Mouse (Mus musculus): ENCODE measurements around the gene Celf2.

The Celf2 gene

GRCm38 (mm10) chr2:6896896-6897295, 612.5 kb downstream of the Celf2 start:
- no peak for DNase-seq

DNA sequence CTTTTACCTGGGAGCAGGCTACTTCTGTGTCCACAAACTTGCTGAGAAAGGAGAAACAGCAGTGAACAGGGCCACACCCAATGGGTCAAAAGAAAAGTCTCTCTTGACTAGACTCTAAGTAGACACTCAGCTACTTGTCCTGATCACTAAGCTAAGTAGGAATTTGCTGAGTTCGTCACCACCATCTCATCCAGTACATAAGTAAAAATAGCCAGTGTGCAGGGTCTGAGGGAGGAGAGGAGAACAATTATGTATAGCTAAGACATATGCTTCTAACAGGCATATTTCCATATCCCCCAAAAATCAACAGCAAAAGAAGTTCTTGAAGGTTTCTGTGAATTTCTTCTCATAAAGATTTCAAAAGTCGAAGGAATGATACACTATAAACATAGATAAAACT, 615.8 kb downstream of the Celf2 start:
- DNase-seq, result no peak

DNA sequence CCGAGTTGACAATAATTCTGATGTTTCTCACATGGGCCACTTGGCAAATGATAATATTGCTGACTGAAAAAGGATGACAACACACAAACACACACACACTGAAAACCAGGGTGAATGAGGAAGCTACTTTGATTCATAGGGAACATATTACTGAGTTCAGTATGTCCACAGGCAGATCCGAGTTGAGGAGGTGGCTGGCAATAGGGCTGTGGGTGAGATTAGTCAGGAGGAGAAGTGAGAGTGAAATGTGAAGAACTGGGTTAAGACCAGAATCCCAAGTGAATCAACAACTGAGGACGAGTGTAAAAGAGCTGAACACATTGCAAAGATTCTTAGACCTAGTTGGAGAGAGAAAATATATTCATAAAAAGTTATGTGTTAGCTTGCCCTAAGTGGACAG, 616.3 kb downstream of the Celf2 start:
- no peak for DNase-seq

DNA sequence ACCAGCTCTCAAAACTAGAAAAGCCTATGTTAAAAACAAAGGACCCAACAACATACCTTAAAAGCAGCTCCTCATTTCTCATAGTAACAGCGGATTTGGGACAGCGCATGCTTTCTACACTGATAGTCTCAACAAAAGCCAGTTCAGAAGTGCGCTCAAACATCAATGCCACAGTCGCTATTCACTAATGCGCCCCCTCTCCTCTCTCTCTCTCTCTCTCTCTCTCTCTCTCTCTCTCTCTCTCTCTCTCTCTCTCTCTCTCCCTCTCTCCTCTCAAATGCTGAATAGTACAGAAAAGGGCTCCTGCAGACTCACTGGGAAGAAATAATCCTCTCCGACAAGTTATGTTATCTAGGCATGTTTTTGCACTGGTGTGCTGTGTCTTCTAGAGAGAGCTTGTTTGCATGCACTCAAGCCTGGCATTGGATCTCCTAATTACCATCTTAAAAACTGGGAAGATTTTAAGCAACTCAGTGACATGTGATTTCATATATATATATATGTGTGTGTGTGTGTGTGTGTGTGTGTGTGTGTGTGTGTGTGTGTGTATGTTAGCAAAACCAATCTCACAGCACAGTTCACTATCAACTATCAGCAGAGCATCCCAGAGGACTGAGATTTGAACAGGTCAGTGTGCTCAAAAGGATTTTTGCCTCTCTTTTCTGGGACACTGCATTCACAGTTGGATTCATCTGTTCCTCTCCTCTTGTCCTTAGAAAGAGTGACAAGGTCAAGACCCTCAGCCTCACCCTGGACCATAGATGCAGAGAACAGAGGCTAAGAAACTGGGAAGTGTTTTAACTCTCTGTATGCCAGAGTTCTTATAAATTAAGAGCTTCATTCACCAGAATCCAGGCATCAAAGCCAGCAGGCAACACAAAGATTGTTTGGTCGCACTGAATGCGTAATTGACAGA, 624.3 kb downstream of the Celf2 start:
- peak; percentile 39 for DNase-seq

DNA sequence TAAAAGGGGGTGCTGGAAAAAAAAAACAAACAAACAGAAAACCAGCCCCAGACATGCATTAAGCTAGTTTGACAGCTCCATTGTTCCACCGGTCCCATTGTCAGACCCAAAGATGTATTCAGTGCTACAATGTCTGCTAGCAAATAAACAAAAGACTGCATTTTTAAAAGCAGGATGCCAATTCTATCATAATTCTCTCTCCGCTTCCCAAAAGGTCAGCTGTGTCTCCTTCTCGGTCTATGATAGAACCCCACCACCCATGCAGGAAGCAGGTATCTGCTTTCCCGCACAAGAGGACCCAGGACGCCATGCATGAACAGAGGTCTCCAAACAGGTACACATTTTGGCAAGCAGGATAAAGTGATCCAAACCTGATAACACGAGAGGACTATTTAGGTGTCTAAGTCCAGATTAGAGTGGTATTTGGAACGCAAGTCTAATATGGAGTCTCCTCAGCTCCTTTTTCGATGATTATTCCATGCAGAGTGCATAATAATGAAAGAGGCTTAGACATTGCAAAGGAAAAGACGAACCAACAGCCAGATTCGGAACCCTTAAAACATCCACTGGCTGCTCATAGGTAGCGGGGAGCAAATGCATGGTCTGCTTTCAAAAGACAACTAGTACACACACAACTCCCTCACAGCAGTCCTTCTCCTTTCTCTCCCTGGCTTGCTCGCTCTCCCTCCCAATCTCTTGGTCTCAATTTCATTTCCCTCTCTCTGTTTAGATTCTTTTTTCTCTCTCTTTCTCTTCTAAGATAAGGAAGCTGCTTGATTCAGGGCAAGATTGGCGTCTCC, 625.2 kb downstream of the Celf2 start:
- peak; percentile 46 for DNase-seq

DNA sequence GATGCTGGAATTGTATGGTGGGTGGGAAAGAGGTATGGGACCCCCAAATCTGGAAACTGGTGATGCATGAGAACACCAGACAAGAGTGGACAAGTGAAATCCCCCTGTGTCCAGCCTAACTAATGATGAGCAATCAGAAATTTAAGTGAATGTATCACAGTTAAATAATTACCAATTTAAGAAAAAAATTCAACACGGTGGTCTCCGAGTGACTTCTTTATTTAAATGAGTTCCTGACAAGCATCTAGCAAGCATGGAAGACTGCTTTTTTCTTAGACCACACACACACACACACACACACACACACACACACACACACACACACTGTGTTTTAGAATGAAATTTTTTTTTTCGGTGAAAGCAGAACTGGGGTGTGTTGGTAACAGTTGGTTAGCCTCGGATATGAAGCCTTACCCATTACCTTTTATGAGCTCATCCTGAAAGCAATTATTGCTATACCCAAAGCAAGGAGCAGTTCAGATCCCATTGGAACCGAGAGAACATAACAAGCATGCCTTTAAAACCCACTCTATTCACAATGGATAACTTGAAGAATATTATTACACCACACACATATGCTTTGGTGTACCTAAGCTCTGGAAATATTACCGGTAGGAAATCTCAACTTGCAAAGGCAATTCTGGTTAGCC, 627.0 kb downstream of the Celf2 start:
- DNase-seq, result no peak

GRCm38 (mm10) chr2:6880941-6881575, 628.3 kb downstream of the Celf2 start:
- no peak for DNase-seq

DNA sequence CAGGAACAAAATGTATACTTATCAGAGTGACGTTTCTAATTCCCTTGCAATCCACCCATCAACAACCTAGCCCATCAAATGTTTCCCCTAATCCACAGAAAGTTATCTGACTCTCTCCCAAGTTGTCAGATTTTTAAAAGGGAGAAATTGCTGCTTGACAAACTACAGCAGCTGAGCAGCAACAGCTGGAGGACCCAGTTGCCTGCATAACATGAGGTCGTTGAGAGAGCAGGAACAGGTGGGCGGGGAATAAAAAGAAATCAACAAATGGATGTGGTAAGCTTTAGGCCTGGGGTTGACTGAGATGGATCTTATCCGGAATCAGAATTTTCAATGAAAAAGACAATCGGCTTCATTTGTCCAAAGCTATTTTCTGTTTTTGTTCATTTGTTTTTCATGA, 632.3 kb downstream of the Celf2 start:
- DNase-seq, result no peak

- DNase-seq, result no peak
Measured at GRCm38 (mm10) chr2:6876547-6876946, 632.8 kb downstream of the Celf2 start.

DNA sequence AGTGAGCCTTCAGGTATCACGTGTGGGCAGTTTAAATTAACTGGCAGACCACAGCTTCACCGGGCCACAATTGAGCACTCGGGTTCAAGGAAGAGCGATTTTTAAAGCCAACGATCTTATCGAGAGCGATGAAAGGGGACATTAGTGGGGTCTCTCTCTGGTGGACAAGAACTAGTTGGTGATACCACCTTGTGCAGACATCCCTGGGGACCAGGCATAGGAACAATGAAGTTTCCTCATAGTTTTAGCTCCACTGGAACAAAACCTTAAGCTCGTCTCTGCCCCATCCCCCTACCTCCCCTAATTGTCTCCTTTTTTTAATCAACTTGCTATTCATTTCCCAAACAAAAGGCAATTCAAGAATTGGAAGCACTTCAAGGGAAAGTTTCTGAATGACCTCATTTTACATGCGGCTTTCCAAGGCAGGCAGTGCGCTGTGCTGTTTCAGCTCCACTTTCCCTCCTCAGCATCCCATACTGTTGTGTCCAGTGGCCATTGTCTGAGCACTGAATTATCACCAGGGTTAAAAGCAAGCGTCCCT, 634.2 kb downstream of the Celf2 start:
- DNase-seq, result peak; percentile 44

DNA sequence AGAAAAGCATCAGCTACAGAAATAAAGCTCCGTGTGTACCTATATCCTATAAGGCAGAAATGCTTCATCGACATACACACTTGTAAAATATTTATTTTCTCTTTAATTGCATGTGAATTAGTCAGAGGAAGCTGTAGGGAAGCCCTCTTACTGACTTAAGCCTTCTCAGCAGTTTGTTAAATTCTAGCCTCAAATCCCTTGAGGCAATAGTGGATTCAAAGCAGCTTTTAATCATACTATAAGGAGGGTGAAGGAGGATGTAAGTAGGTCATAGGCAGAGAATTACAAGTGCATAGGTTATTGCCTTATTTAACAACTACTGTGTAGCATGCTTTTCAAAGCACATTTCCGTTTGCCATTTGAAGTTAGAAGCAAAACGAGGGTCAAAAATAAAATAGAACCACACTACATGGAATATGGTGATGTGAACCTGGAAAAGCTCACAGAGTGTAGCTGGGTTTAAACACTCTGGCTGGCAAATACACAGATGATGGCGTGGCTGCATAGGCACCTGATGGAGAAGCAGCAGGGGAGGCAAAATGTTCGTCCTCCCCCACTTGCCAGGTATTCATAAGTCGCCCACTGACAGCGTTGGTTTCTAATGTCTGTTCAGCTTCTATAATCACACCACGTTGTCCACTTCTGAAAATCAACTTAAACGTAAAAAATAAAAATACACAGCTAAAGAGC, 635.0 kb downstream of the Celf2 start:
- peak; percentile 79 for DNase-seq

DNA sequence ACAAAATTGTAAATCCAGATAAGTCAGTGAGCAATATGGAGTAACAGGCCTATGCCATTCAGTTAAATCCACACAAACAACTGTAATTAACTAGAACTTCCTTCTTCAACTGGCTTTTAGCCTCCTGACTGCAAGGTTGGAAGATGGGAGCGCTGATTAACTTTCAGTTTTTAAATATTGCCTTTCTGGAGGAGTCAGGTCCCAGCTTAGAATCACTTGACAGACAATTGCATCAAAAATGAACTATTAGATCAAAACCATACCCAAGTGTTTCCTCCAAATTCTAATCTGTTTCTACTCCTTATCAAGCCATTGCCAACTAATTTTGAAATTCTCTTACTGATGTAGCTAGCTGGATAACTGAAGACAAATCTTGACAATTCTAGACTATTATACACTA, 635.7 kb downstream of the Celf2 start:
- DNase-seq, result no peak

GRCm38 (mm10) chr2:6872894-6873255, 636.5 kb downstream of the Celf2 start:
- DNase-seq, result no peak

GRCm38 (mm10) chr2:6872131-6872893, 637.1 kb downstream of the Celf2 start:
- peak; percentile 88 for DNase-seq

DNA sequence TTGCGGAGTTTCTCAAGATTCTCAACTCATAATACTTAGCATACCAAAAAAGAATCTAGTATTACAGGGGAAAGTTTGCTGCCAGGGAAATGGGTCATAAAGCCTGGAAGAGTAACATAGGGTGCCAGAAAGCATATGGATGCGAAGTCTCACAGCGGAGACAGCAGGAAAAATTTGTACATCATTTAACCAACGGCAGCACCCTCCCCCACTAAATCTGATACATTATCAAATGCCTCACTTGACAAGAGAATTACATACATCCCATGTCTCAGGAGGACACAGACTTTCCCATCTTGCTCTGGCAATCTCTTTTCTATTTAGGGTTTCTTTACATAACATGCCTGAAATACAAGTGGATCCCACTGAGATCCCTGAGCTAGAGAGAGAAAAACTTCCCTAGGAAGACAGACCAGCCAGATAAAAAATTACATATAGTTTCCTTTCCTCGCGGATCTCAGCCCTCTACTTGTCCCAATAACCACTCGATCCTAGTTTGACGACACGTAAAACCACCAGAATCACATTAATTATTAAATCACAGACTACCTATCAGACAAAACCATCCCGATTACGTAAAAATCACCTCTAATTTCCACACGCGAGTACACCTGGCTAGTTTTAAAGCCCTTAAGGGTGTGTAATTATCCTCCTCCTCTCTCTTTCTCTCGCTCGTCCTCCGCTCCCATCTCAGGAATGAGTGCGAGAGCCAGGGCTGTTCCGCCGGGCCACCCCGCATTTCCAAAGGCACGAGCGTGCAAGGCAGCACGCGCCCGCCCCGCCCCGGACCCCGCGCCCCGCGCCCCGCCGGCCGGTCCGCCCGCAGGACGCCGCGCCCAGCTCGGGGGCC, 637.9 kb downstream of the Celf2 start:
- DNase-seq, result peak; percentile 71

GRCm38 (mm10) chr2:6869956-6870710, 639.2 kb downstream of the Celf2 start:
- DNase-seq, result no peak

DNA sequence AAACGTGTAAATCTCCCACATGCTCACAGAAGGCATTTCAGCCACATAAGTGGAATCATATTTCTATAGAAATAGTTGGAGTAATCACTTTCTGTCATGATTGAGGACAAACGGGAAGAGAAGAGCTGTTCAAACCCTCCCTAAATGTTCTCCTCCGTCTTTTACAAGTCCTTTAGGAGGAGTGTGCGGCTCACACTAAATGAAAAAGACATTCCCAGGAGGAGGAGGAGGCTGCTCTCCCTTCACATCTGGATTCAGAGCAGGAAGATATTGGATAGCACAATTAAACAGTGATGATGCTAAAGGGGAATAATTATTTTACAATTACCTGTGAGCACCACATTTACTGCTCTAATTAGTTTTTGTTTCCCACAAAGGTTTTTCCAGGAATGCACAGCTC, 642.1 kb downstream of the Celf2 start:
- DNase-seq, result no peak

DNA sequence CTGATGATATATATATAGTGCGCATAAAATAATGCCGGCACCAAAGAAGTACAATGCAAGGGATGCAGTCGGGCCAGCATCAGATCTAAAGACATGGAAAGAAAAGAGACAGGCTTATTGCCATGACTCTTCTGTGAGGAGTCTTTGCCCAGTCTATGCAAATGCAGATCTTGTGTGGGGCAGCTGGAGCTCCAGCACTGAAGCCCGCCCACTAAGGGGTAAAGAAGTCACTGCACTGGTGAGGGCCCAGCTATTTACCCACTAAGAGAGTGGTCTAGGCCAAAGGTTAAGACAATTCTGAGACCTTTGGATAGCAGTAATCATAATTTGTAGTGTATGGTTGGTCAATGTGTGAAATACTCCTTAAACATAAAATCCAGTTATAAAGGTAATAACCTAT, 643.6 kb downstream of the Celf2 start:
- no peak for DNase-seq

GRCm38 (mm10) chr2:6850102-6850644, 659.2 kb downstream of the Celf2 start:
- DNase-seq, result no peak
